Mouse (Mus musculus) MEL (cell line): Measurements from ENCODE around the gene Oas3.

Experiments
- CTCF ChIP-seq, 3 experiments: IDR thresholded peaks in 2 of 3; conservative IDR thresholded peaks in 1 of 3; 2 replicates each; pipeline ENCODE4 v1.5.1; 2011 to 2012; ENCODE audit warnings: low read length in 3 of 3, low read depth in 2 of 3, mild to moderate bottlenecking in 2 of 3, improper control_type of control experiment in 1 of 3, inconsistent platforms in 1 of 3, mixed read lengths in 1 of 3, moderate library complexity in 1 of 3; ENCODE audit not compliant: control insufficient read depth in 1 of 3, insufficient read depth in 1 of 3, poor library complexity in 1 of 3, severe bottlenecking in 1 of 3
- MAZ ChIP-seq: IDR thresholded peaks from 2 replicates; pipeline ENCODE4 v1.6.1; 2012; ENCODE audit warnings: low read depth, mild to moderate bottlenecking, inconsistent platforms, low read length, improper control_type of control experiment
- MXI1 ChIP-seq: IDR thresholded peaks from 2 replicates; pipeline ENCODE4 v1.6.1; 2011; ENCODE audit warnings: mild to moderate bottlenecking, low read depth, low read length, improper control_type of control experiment
- NRF1 ChIP-seq: IDR thresholded peaks from 2 replicates; pipeline ENCODE4 v1.6.1; 2014; ENCODE audit warnings: low read depth, mild to moderate bottlenecking, inconsistent platforms, low read length, improper control_type of control experiment, moderate library complexity; ENCODE audit not compliant: poor library complexity, insufficient read depth, severe bottlenecking
- POLR2A ChIP-seq, 2 experiments: IDR thresholded peaks; 2 replicates each; pipeline ENCODE4 v1.6.1; 2011 to 2012; ENCODE audit warnings: low read length in 2 of 2, mild to moderate bottlenecking in 2 of 2, control low read depth in 1 of 2, improper control_type of control experiment in 1 of 2, low read depth in 1 of 2, moderate library complexity in 1 of 2; ENCODE audit not compliant: control insufficient read depth in 1 of 2, insufficient read depth in 1 of 2, poor library complexity in 1 of 2
- POLR2AphosphoS2 ChIP-seq: IDR thresholded peaks from 2 replicates; pipeline ENCODE4 v1.6.1; 2011; ENCODE audit warnings: low read length, improper control_type of control experiment
- RCOR1 ChIP-seq: IDR thresholded peaks from 2 replicates; pipeline ENCODE4 v1.6.1; 2012; ENCODE audit warnings: low read depth, mild to moderate bottlenecking, inconsistent platforms, low read length, improper control_type of control experiment
- TAL1 ChIP-seq: IDR thresholded peaks from 2 replicates; pipeline ENCODE4 v1.6.1; 2012; ENCODE audit warnings: mild to moderate bottlenecking, inconsistent platforms, low read length, moderate library complexity, mixed read lengths
- UBTF ChIP-seq: IDR thresholded peaks from 2 replicates; pipeline ENCODE4 v1.6.1; 2012; ENCODE audit warnings: low read depth, mild to moderate bottlenecking, inconsistent platforms, low read length, improper control_type of control experiment, moderate library complexity, borderline replicate concordance; ENCODE audit not compliant: insufficient read depth
- USF1 ChIP-seq: IDR thresholded peaks from 2 replicates; pipeline ENCODE4 v1.6.1; 2014; ENCODE audit warnings: low read depth, mild to moderate bottlenecking, inconsistent platforms, low read length, improper control_type of control experiment, moderate library complexity
- ZKSCAN1 ChIP-seq: IDR thresholded peaks from 2 replicates; pipeline ENCODE4 v1.6.1; 2012; ENCODE audit warnings: low read depth, mild to moderate bottlenecking, inconsistent platforms, low read length, improper control_type of control experiment, moderate library complexity
- ZMIZ1 ChIP-seq: IDR thresholded peaks from 2 replicates; pipeline ENCODE4 v1.6.1; 2012; ENCODE audit warnings: low read depth, mild to moderate bottlenecking, inconsistent platforms, low read length, improper control_type of control experiment, moderate library complexity
- ZNF384 ChIP-seq: IDR thresholded peaks from 2 replicates; pipeline ENCODE4 v1.6.1; 2012; ENCODE audit warnings: low read depth, mild to moderate bottlenecking, inconsistent platforms, low read length, improper control_type of control experiment

GRCm38 (mm10) chr5:120710161-120710825, 67.2 kb downstream of the Oas3 start:
- TF ChIP-seq NRF1, result no peak
- TF ChIP-seq TAL1, result no peak
- no peak for TF ChIP-seq UBTF
- no peak for TF ChIP-seq CTCF (IDR thresholded peaks at IDR 0.05 in 2 of 3, conservative IDR thresholded peaks at IDR 0.05 in 1 of 3; ENCODE audit: control insufficient read depth in 1 of 3, insufficient read depth in 1 of 3, low read depth in 2 of 3, low read length in 3 of 3, poor library complexity in 1 of 3, severe bottlenecking in 1 of 3)
- no peak for TF ChIP-seq ZKSCAN1
- TF ChIP-seq RCOR1, result no peak
- TF ChIP-seq POLR2AphosphoS2, result no peak
- TF ChIP-seq USF1, result no peak
- no peak for TF ChIP-seq ZMIZ1
- no peak for TF ChIP-seq ZNF384
- no peak for TF ChIP-seq MXI1
- no peak for TF ChIP-seq MAZ
- no peak for TF ChIP-seq POLR2A (IDR thresholded peaks at IDR 0.05; ENCODE audit: control insufficient read depth in 1 of 2, insufficient read depth in 1 of 2, low read depth in 1 of 2, low read length in 2 of 2, poor library complexity in 1 of 2)
